Mouse (Mus musculus) MEL (cell line): ENCODE results near the gene Golga2. TPM values are rescaled to one million over a fixed set of nuclear protein-coding genes. Genes with fewer than 3 reads are reported as not detected.

Experiments
- DNase-seq: peaks from one replicate; pipeline ENCODE4 v3.0.0; 2011; ENCODE audit warnings: low read depth, low spot score
- H3K27ac ChIP-seq: 2 replicates; pipeline ENCODE4 v1.5.1; 2012; ENCODE audit warnings: low read depth, mild to moderate bottlenecking, control low read depth, low read length, moderate library complexity; ENCODE audit not compliant: control insufficient read depth
- H3K27me3 ChIP-seq, 2 experiments: fragments of 150-350 bp in 1 of 2; sonication (generic) in 1 of 2; 2 replicates each; pipeline ENCODE4 v1.6.1; 2012; ENCODE audit warnings: low read length in 2 of 2, mild to moderate bottlenecking in 2 of 2, improper control_type of control experiment in 1 of 2, moderate library complexity in 1 of 2; ENCODE audit not compliant: insufficient read depth in 2 of 2, control insufficient read depth in 1 of 2
- H3K36me3 ChIP-seq, 2 experiments: 2 replicates each; pipeline ENCODE4 v1.6.1; 2012 to 2014; ENCODE audit warnings: low read length in 2 of 2, improper control_type of control experiment in 1 of 2, inconsistent platforms in 1 of 2, mild to moderate bottlenecking in 1 of 2; ENCODE audit not compliant: insufficient read depth in 2 of 2, control insufficient read depth in 1 of 2
- H3K4me1 ChIP-seq, 2 experiments: fragments of 150-350 bp in 1 of 2; sonication (generic) in 1 of 2; 2 replicates each; pipeline ENCODE4 v1.6.1; 2012; ENCODE audit warnings: low read length in 2 of 2, improper control_type of control experiment in 1 of 2, mild to moderate bottlenecking in 1 of 2; ENCODE audit not compliant: insufficient read depth in 2 of 2, control insufficient read depth in 1 of 2
- H3K4me3 ChIP-seq, 2 experiments: fragments of 150-350 bp in 1 of 2; sonication (generic) in 1 of 2; 2 replicates each; pipeline ENCODE4 v1.5.1; 2012; ENCODE audit warnings: low read depth in 2 of 2, low read length in 2 of 2, mild to moderate bottlenecking in 2 of 2, moderate library complexity in 2 of 2, control low read depth in 1 of 2, improper control_type of control experiment in 1 of 2; ENCODE audit not compliant: control insufficient read depth in 1 of 2, insufficient read depth in 1 of 2
- H3K79me2 ChIP-seq: 2 replicates; pipeline ENCODE4 v1.6.1; 2012; ENCODE audit warnings: mild to moderate bottlenecking, low read length, moderate library complexity; ENCODE audit not compliant: control insufficient read depth, poor library complexity, insufficient read depth
- H3K9ac ChIP-seq: 2 replicates; pipeline ENCODE4 v1.6.1; 2012; ENCODE audit warnings: low read depth, mild to moderate bottlenecking, control low read depth, low read length, moderate library complexity; ENCODE audit not compliant: control insufficient read depth, poor library complexity, severe bottlenecking
- H3K9me3 ChIP-seq: fragments of 150-350 bp; sonication (generic); replicated peaks from 2 replicates; pipeline ENCODE4 v1.6.1; 2012; ENCODE audit warnings: mild to moderate bottlenecking, low read length, improper control_type of control experiment, moderate library complexity; ENCODE audit not compliant: insufficient read depth
- BHLHE40 ChIP-seq: IDR thresholded peaks from 2 replicates; pipeline ENCODE4 v1.6.1; 2012; ENCODE audit warnings: low read depth, mild to moderate bottlenecking, inconsistent platforms, low read length, improper control_type of control experiment, borderline replicate concordance
- CHD1 ChIP-seq: IDR thresholded peaks from 2 replicates; pipeline ENCODE4 v1.6.1; 2012; ENCODE audit warnings: low read depth, mild to moderate bottlenecking, inconsistent platforms, low read length, improper control_type of control experiment
- ELF1 ChIP-seq: IDR thresholded peaks from 2 replicates; pipeline ENCODE4 v1.6.1; 2014; ENCODE audit warnings: low read depth, mild to moderate bottlenecking, inconsistent platforms, low read length, improper control_type of control experiment, moderate library complexity
- EP300 ChIP-seq, 2 experiments: IDR thresholded peaks; 2 replicates each; pipeline ENCODE4 v1.6.1; 2011; ENCODE audit warnings: improper control_type of control experiment in 2 of 2, low read length in 2 of 2, low read depth in 1 of 2, mild to moderate bottlenecking in 1 of 2
- ETS1 ChIP-seq: IDR thresholded peaks from 2 replicates; pipeline ENCODE4 v1.6.1; 2012; ENCODE audit warnings: low read depth, mild to moderate bottlenecking, inconsistent platforms, low read length, improper control_type of control experiment, moderate library complexity
- HCFC1 ChIP-seq: IDR thresholded peaks from 2 replicates; pipeline ENCODE4 v1.6.1; 2012; ENCODE audit warnings: low read depth, mild to moderate bottlenecking, inconsistent platforms, low read length, improper control_type of control experiment, moderate library complexity
- JUND ChIP-seq: IDR thresholded peaks from 2 replicates; pipeline ENCODE4 v1.6.1; 2011; ENCODE audit warnings: low read depth, mild to moderate bottlenecking, improper control_type of control experiment, low read length
- MAX ChIP-seq: IDR thresholded peaks from 2 replicates; pipeline ENCODE4 v1.6.1; 2011; ENCODE audit warnings: low read length, improper control_type of control experiment
- MXI1 ChIP-seq: IDR thresholded peaks from 2 replicates; pipeline ENCODE4 v1.6.1; 2011; ENCODE audit warnings: mild to moderate bottlenecking, low read depth, low read length, improper control_type of control experiment
- MYC ChIP-seq: IDR thresholded peaks from 2 replicates; pipeline ENCODE4 v1.6.1; 2011; ENCODE audit warnings: low read depth, mild to moderate bottlenecking, low read length, improper control_type of control experiment, moderate library complexity
- POLR2A ChIP-seq, 2 experiments: IDR thresholded peaks; 2 replicates each; pipeline ENCODE4 v1.6.1; 2011 to 2012; ENCODE audit warnings: low read length in 2 of 2, mild to moderate bottlenecking in 2 of 2, control low read depth in 1 of 2, improper control_type of control experiment in 1 of 2, low read depth in 1 of 2, moderate library complexity in 1 of 2; ENCODE audit not compliant: control insufficient read depth in 1 of 2, insufficient read depth in 1 of 2, poor library complexity in 1 of 2
- POLR2AphosphoS2 ChIP-seq: IDR thresholded peaks from 2 replicates; pipeline ENCODE4 v1.6.1; 2011; ENCODE audit warnings: low read length, improper control_type of control experiment
- POLR2AphosphoS5 ChIP-seq: IDR thresholded peaks from 2 replicates; pipeline ENCODE4 v1.6.1; 2012; ENCODE audit warnings: low read depth, borderline replicate concordance, mild to moderate bottlenecking, inconsistent platforms, low read length, moderate library complexity, mixed read lengths
- RAD21 ChIP-seq: IDR thresholded peaks from 2 replicates; pipeline ENCODE4 v1.6.1; 2011; ENCODE audit warnings: mild to moderate bottlenecking, low read depth, low read length, improper control_type of control experiment
- TBP ChIP-seq: IDR thresholded peaks from 2 replicates; pipeline ENCODE4 v1.8.0; 2011; ENCODE audit warnings: low read depth, low read length, improper control_type of control experiment
- USF2 ChIP-seq, 2 experiments: IDR thresholded peaks; 2 replicates each; pipeline ENCODE4 v1.6.1; 2011 to 2012; ENCODE audit warnings: improper control_type of control experiment in 2 of 2, low read length in 2 of 2, borderline replicate concordance in 1 of 2, inconsistent platforms in 1 of 2, low read depth in 1 of 2, mild to moderate bottlenecking in 1 of 2; ENCODE audit not compliant: insufficient read depth in 1 of 2
- ZC3H11A ChIP-seq: IDR thresholded peaks from 2 replicates; pipeline ENCODE4 v1.6.1; 2012; ENCODE audit warnings: low read depth, mild to moderate bottlenecking, inconsistent platforms, low read length, improper control_type of control experiment
- ZNF384 ChIP-seq: IDR thresholded peaks from 2 replicates; pipeline ENCODE4 v1.6.1; 2012; ENCODE audit warnings: low read depth, mild to moderate bottlenecking, inconsistent platforms, low read length, improper control_type of control experiment
- polyA plus RNA-seq, 2 experiments: library from polyadenylated mRNA; stranded (reverse) in 1 of 2; unstranded in 1 of 2; fragments of >175 nt in 1 of 2; fragments of >200 nt in 1 of 2; gene quantifications; 2 replicates each; pipeline versions ENCODE4 v1.2.1 to v1.2.4; 2012; ENCODE audit warnings: low replicate concordance in 2 of 2, low read depth in 1 of 2; ENCODE audit not compliant: insufficient read length in 2 of 2, insufficient read depth in 1 of 2, missing spikeins in 1 of 2
- total RNA-seq: library from RNA; depleted of rRNA; stranded (reverse); fragments of 300-350 nt; gene quantifications from 2 replicates; pipeline ENCODE4 v1.2.3, GENCODE M21; 2012; rRNA removed

Golga2 gene
- total and polyA plus RNA-seq, 3 experiments: 20.3 to 38.6 TPM; not detected in 1

DNA sequence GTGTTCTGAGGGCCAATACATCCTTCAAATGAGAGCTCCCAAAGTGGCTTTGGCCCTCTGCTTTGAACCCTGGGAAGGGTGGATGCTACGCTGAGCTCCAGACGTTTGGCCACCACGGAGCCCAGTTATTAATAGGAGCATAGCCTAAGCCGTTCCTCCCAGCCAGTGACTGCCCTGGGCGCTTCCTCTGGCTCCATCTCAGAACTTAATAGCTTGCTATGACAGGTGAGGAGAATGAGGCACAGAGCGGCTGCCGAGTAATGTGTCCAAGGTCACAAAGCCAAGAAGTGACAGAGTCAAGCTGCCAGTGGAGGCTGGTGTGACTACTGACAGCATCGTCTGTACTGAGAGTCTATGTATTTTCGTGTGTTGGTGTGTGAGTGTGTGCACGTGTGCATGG lies 69.0 kb downstream of the Golga2 start:
- Histone ChIP-seq H3K9me3 (no peaks in the 10 kb centered on the region), H3K4me1 (peaks cover 4 to 9% of the 10 kb centered on the region in 2 experiments; a peak in 3 of 4 replicates), H3K79me2 (no peaks in the 10 kb centered on the region), H3K4me3 (no peak overlapping the region), H3K27me3 (peaks cover 3 to 4% of the 10 kb centered on the region in 2 experiments; a peak in 3 of 4 replicates), H3K36me3 (peaks cover 0 to 4% of the 10 kb centered on the region in 2 experiments; a peak in 2 of 4 replicates), H3K27ac (no peak overlapping the region), H3K9ac (no peak overlapping the region)
- no peak for TF ChIP-seq POLR2AphosphoS2
- no peak for TF ChIP-seq POLR2A (IDR thresholded peaks at IDR 0.05; ENCODE audit: control insufficient read depth in 1 of 2, insufficient read depth in 1 of 2, low read depth in 1 of 2, low read length in 2 of 2, poor library complexity in 1 of 2)
- TF ChIP-seq USF2 (IDR thresholded peaks at IDR 0.05; ENCODE audit: borderline replicate concordance in 1 of 2, insufficient read depth in 1 of 2, low read depth in 1 of 2, low read length in 2 of 2): no peak
- TF ChIP-seq ELF1: no peak
- no peak for TF ChIP-seq ZC3H11A
- TF ChIP-seq CHD1: no peak
- TF ChIP-seq TBP: no peak
- TF ChIP-seq RAD21: no peak
- TF ChIP-seq ETS1: no peak
- no peak for TF ChIP-seq BHLHE40
- no peak for TF ChIP-seq POLR2AphosphoS5
- TF ChIP-seq EP300 (IDR thresholded peaks at IDR 0.05; ENCODE audit: low read depth in 1 of 2, low read length in 2 of 2): no peak
- TF ChIP-seq ZNF384: no peak
- TF ChIP-seq MXI1: no peak
- TF ChIP-seq HCFC1: no peak
- TF ChIP-seq MAX: no peak
- TF ChIP-seq JUND: no peak
- no peak for TF ChIP-seq MYC
- no peak for DNase-seq

Other genes with a start within 250 kb of the Golga2 start
- gene Fam78a, start 202.5 kb upstream of the Golga2 start, total RNA-seq: 10.7 and 16.0 TPM in 2 replicates
- 10 to 100 TPM in 1 of 2 experiments, not detected in 1; 17.4 TPM for gene Fam78a, start 202.5 kb upstream of the Golga2 start, polyA plus RNA-seq
- gene Plpp7, start 191.9 kb upstream of the Golga2 start, total RNA-seq: 7.3 and 7.6 TPM in 2 replicates
- gene Plpp7, start 191.9 kb upstream of the Golga2 start, polyA plus RNA-seq: 10 to 100 TPM in 1 of 2 experiments, not detected in 1; 15.1 TPM
- gene Prrc2b, start 136.3 kb upstream of the Golga2 start, total RNA-seq: 14.8 and 18.4 TPM in 2 replicates
- gene Prrc2b, start 136.3 kb upstream of the Golga2 start, polyA plus RNA-seq: 10 to 100 TPM; 42.2 to 42.9 TPM
- gene Pomt1, start 50.8 kb upstream of the Golga2 start, total RNA-seq: 30.7 and 34.2 TPM in 2 replicates
- gene Pomt1, start 50.8 kb upstream of the Golga2 start, polyA plus RNA-seq: 10 to 100 TPM in 1 of 2 experiments, not detected in 1; 42.8 TPM
- 60.1 and 73.7 TPM in 2 replicates for gene Uck1, start 27.2 kb upstream of the Golga2 start, total RNA-seq
- gene Uck1, start 27.2 kb upstream of the Golga2 start, polyA plus RNA-seq: 10 to 100 TPM in 1 of 2 experiments, not detected in 1; 60.6 TPM
- 342 and 371 TPM in 2 replicates for gene Swi5, start 691 bp downstream of the Golga2 start, total RNA-seq
- gene Swi5, start 691 bp downstream of the Golga2 start, polyA plus RNA-seq: 100 to 1,000 TPM in 1 of 2 experiments, not detected in 1; 480 TPM
- gene Ciz1, start 64.9 kb downstream of the Golga2 start, total RNA-seq: 20.7 and 21.6 TPM in 2 replicates
- gene Ciz1, start 64.9 kb downstream of the Golga2 start, polyA plus RNA-seq: 10 to 100 TPM in 1 of 2 experiments, not detected in 1; 99.8 TPM
- 0.42 and 0.49 TPM in 2 replicates for gene Dnm1, start 66.0 kb downstream of the Golga2 start, total RNA-seq
- gene Dnm1, start 66.0 kb downstream of the Golga2 start, polyA plus RNA-seq: 1 to 10 TPM in 1 of 2 experiments, not detected in 1; 5.0 TPM
- gene 1110008P14Rik, start 94.6 kb downstream of the Golga2 start, total RNA-seq: 52.3 and 63.5 TPM in 2 replicates
- 10 to 100 TPM in 1 of 2 experiments, not detected in 1; 62.9 TPM for gene 1110008P14Rik, start 94.6 kb downstream of the Golga2 start, polyA plus RNA-seq
- not detected in 2 replicates for gene Lcn2, start 100.9 kb downstream of the Golga2 start, total RNA-seq
- gene Lcn2, start 100.9 kb downstream of the Golga2 start, polyA plus RNA-seq: not detected
- 30.4 and 33.3 TPM in 2 replicates for gene Ptges2, start 108.5 kb downstream of the Golga2 start, total RNA-seq
- gene Ptges2, start 108.5 kb downstream of the Golga2 start, polyA plus RNA-seq: 100 to 1,000 TPM in 1 of 2 experiments, 10 to 100 TPM in 1; 47.0 to 396 TPM
- 4.4 and 4.9 TPM in 2 replicates for gene Naif1, start 163.1 kb downstream of the Golga2 start, total RNA-seq
- 1 to 10 TPM in 1 of 2 experiments, not detected in 1; 8.5 TPM for gene Naif1, start 163.1 kb downstream of the Golga2 start, polyA plus RNA-seq
- gene Slc25a25, start 164.1 kb downstream of the Golga2 start, total RNA-seq: 28.1 and 32.5 TPM in 2 replicates
- gene Slc25a25, start 164.1 kb downstream of the Golga2 start, polyA plus RNA-seq: 10 to 100 TPM in 1 of 2 experiments, not detected in 1; 22.3 TPM
- gene Fam102a, start 247.9 kb downstream of the Golga2 start, total RNA-seq: 1.5 and 2.4 TPM in 2 replicates
- gene Fam102a, start 247.9 kb downstream of the Golga2 start, polyA plus RNA-seq: 1 to 10 TPM in 1 of 2 experiments, not detected in 1; 1.8 TPM